Mouse (Mus musculus): ENCODE measurements at regions not wholly inside any gene's neighbourhood (a gene's known extent, or its start where the extent isn't known, plus 50 kb on each side); places are given as distances from the start of the nearest gene placed in this dataset.
A peak's percentile ranks its signal among the peaks of the same experiment; 100 is the strongest.
"Not testable (repeated sequence)": the region's sequence is repeated elsewhere in the genome, so short reads cannot be mapped to it uniquely, and the experiment has no call there.

DNA sequence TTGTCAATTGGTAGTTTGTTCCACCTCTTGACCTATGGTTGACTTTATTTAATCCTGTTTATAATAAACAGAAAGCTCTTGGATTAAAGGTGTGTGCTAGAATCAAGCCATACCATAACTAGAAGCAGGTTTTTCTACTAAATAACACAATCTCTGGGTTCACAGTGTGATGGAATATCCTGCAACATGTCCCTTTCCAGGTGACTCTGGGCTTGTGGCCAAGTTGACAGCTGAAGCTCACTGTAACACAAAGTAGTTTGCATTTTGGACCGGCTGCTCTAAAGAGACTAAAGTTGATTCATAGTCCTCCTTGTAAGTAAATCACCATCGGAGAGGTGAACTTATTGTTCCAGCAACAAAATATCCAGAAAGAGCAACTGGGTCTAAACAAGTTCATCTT, 149.3 kb upstream of the Kctd3 start:
- no peaks in the 10 kb centered on the region for H3K36me3 ChIP-seq
- H3K27ac ChIP-seq, result no peak overlapping the region
- H3K4me3 ChIP-seq (replicated peaks), result no peak overlapping the region
- H3K27me3 ChIP-seq (replicated peaks), result no peaks in the 10 kb centered on the region
- 58% methylated on average over 2 of the region's 2 CpGs for WGBS
- no peaks in the 10 kb centered on the region for H3K4me1 ChIP-seq
- ATAC-seq (ENCODE audit: insufficient read depth, low FRiP score, low read depth), result no peak
- no peak overlapping the region for H3K4me2 ChIP-seq
- H3K9me3 ChIP-seq, result no peaks in the 10 kb centered on the region
- no peak overlapping the region for H3K9ac ChIP-seq

DNA sequence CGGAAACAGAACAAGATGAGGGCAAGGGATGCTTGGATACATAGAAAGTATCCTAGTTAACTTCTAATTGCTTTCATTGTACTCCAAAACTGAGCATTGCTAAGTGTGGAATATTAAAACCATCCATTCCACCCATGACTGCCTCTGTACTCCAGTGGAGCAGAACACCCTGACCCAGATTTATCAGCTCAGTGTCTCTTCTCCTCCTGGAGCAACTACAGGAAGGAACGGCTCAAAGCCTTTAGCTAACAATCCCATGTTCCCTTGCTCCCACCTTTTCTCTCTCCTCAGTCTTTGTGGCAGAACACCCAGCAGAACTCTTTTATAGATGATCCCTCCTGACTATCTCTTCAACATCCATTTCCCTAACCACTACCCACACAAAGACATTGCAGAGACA, 146.7 kb upstream of the Kctd3 start:
- Histone ChIP-seq H3K4me1 (no peaks in the 10 kb centered on the region), H3K27ac (no peak overlapping the region), H3K4me2 (no peak overlapping the region), H3K36me3 (no peaks in the 10 kb centered on the region), H3K27me3 (replicated peaks) (no peaks in the 10 kb centered on the region), H3K4me3 (replicated peaks) (no peak overlapping the region), H3K9me3 (no peaks in the 10 kb centered on the region), H3K9ac (no peak overlapping the region)
- WGBS, result 81% methylated on average over 2 of the region's 2 CpGs
- no peak for ATAC-seq (ENCODE audit: insufficient read depth, low FRiP score, low read depth)

DNA sequence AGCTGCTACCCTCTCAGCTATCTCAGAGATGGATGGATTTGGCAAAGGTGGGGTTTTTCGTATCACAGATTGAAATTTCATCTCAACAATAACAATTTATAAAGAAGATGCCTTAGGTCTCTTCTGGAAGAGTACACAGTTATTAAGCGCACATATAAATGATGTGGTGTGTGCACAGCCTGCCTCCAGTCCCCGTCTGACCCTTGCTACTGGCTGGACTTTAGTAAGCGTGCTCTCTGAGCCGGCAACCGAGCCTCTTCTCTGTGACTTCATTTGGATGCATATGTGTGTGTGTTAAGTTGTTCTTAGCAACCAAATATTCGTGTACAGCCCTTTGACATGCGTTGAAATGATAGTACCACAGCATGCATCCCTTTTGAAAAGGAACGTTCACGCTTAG, 145.5 kb upstream of the Kctd3 start:
- no peak overlapping the region for H3K27ac ChIP-seq
- no peak overlapping the region for H3K4me2 ChIP-seq
- ATAC-seq (ENCODE audit: insufficient read depth, low FRiP score, low read depth), result no peak
- no peak overlapping the region for H3K4me3 ChIP-seq (replicated peaks)
- H3K9ac ChIP-seq, result no peak overlapping the region
- no peaks in the 10 kb centered on the region for H3K27me3 ChIP-seq (replicated peaks)
- no peaks in the 10 kb centered on the region for H3K4me1 ChIP-seq
- no peaks in the 10 kb centered on the region for H3K36me3 ChIP-seq
- H3K9me3 ChIP-seq, result no peaks in the 10 kb centered on the region
- 80% methylated on average over 10 of the region's 10 CpGs for WGBS

DNA sequence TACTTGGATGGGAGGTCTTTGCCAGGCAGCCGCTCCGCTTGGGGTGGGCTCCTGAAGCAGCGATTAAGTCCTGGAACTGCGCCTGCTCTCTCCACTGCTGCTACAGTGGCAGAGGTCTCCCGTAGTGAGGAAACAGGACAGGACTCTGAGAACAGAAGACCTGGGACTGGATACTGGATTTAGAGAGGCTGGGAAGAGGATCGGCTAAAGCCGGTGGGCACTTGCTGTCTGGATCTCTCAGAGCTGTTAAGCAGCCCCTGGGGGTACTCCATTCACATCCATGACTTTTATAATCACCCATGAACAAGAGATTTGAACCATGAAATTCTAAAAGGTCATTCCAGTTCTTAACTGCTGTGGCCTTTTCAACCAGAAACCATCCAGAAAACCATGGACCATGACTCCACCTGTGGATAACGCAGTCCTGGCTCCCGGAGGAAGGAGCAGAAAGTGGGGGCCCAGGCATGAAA, 135.4 kb upstream of the Kctd3 start:
- no peaks in the 10 kb centered on the region for H3K9me3 ChIP-seq
- H3K4me3 ChIP-seq (replicated peaks), result no peak overlapping the region
- H3K27ac ChIP-seq, result no peak overlapping the region
- ATAC-seq (ENCODE audit: insufficient read depth, low FRiP score, low read depth), result no peak
- no peaks in the 10 kb centered on the region for H3K4me1 ChIP-seq
- no peaks in the 10 kb centered on the region for H3K36me3 ChIP-seq
- no peak overlapping the region for H3K4me2 ChIP-seq
- WGBS, result 75% methylated on average over 9 of the region's 9 CpGs
- H3K27me3 ChIP-seq (replicated peaks), result no peaks in the 10 kb centered on the region
- no peak overlapping the region for H3K9ac ChIP-seq

DNA sequence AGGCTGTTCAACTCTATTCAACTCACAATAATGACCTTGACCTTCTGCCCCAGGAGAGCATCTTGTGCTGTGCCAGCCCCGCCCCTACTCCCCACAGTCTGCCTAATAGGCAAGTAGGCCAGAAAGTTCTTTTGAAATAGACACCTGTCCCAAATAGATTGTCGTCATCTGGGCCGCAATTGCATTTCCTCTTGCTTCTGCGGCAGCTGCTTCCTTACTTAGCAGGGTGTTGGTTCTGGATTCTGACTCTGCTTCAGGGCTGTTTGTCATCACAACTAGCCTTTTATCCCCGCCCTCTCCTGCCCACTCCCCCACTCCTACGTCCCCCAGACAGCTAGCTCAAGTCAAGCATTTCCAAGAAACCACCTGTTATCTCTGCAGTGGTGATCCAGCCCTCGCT, 134.9 kb upstream of the Kctd3 start:
- ATAC-seq (ENCODE audit: insufficient read depth, low FRiP score, low read depth), result no peak
- WGBS, result 64% methylated on average over 7 of the region's 7 CpGs

DNA sequence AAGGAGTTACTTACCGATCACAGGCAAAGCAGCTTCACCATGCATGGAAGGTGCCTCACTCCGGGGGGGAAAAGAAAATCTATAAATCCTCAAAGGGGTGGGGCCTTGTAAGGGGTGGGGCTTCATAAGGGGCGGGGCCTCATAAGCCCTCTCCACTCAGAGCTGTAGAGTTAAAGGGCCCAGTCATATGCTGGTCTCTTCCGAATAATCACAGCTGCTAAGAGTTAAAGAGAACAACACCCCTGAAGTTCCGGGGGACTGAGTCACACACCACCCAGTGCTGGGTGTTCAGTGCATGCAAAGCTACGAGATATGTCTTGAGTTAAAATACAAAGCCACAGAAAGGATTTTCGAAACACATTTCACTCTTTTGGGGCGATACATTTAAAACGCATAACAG, 134.1 kb upstream of the Kctd3 start:
- Histone ChIP-seq H3K9ac (no peak overlapping the region), H3K4me1 (no peaks in the 10 kb centered on the region), H3K27ac (no peak overlapping the region), H3K27me3 (replicated peaks) (no peaks in the 10 kb centered on the region), H3K36me3 (no peaks in the 10 kb centered on the region), H3K4me3 (replicated peaks) (no peak overlapping the region), H3K9me3 (no peaks in the 10 kb centered on the region), H3K4me2 (no peak overlapping the region)
- no peak for ATAC-seq (ENCODE audit: insufficient read depth, low FRiP score, low read depth)
- WGBS, result 85% methylated on average over 9 of the region's 9 CpGs

More for the DNA sequence above, 134.9 kb upstream of the Kctd3 start:
- no peak overlapping the region for H3K4me2 ChIP-seq
- no peak overlapping the region for H3K9ac ChIP-seq
- H3K4me3 ChIP-seq (replicated peaks), result no peak overlapping the region
- H3K27ac ChIP-seq, result no peak overlapping the region
- no peaks in the 10 kb centered on the region for H3K27me3 ChIP-seq (replicated peaks)
- no peaks in the 10 kb centered on the region for H3K9me3 ChIP-seq
- H3K4me1 ChIP-seq, result no peaks in the 10 kb centered on the region
- no peaks in the 10 kb centered on the region for H3K36me3 ChIP-seq

DNA sequence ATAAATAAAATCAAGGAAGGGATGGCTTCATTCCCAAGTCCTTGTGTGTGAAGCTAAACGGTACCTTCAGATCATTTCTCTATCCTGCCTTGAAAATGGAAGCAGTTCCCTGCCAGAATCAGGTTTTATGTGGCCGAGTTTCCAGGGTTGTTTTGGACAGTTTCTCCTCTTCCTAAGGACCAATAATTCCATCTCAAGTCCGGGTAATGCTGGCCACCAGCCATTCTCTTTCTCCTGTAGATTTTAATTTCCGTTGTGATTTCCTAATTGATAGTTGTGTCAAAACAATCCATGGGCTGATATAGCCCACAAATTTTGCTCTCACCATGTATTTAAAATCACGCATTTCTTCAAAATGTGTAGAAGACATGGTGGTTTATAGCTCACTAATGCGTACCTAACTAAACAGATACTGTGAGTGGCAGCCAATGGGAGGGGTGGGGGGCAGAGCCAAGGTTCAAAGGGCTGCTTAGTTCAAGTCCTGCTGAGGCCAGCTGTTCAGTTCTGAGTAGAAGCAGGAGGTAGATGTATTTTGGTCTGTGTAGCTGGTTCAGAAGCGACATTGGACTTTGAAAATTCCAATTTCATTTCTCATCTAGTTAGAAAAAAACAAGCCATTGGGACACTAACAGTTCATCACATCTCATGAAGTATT, 129.2 kb upstream of the Kctd3 start:
- 58% methylated on average over 7 of the region's 7 CpGs for WGBS
- no peaks in the 10 kb centered on the region for H3K27me3 ChIP-seq (replicated peaks)
- ATAC-seq (ENCODE audit: insufficient read depth, low FRiP score, low read depth), result no peak

DNA sequence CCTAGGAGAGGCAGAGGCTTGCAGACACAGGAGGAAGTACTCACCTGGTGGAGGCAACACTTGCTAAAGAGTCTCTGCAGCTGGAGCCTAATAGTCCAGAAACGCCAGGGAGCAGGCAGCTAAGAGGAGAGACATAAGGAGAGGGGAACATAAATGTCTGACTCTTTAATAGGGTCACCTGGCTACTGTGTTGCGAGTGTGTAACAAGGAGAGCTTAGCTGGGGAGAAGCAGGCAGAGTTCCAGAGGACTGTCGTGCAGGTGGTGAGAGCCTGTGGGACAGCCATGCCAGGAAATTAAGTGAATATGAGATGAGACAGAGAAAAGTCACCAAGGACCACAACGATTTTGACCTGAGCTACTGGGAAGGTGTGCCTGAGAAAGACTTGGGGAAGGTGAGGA, 128.2 kb upstream of the Kctd3 start:
- Histone ChIP-seq H3K4me2 (no peak overlapping the region), H3K4me1 (no peaks in the 10 kb centered on the region), H3K4me3 (replicated peaks) (no peak overlapping the region), H3K36me3 (no peaks in the 10 kb centered on the region), H3K9me3 (no peaks in the 10 kb centered on the region), H3K27me3 (replicated peaks) (no peaks in the 10 kb centered on the region), H3K27ac (no peak overlapping the region), H3K9ac (no peak overlapping the region)
- 81% methylated on average over 4 of the region's 4 CpGs for WGBS
- no peak for ATAC-seq (ENCODE audit: insufficient read depth, low FRiP score, low read depth)

More for the DNA sequence above, 129.2 kb upstream of the Kctd3 start:
- Histone ChIP-seq H3K27ac (no peak overlapping the region), H3K4me3 (replicated peaks) (no peak overlapping the region), H3K36me3 (no peaks in the 10 kb centered on the region), H3K4me1 (no peaks in the 10 kb centered on the region), H3K9me3 (no peaks in the 10 kb centered on the region), H3K9ac (no peak overlapping the region), H3K4me2 (no peak overlapping the region)

DNA sequence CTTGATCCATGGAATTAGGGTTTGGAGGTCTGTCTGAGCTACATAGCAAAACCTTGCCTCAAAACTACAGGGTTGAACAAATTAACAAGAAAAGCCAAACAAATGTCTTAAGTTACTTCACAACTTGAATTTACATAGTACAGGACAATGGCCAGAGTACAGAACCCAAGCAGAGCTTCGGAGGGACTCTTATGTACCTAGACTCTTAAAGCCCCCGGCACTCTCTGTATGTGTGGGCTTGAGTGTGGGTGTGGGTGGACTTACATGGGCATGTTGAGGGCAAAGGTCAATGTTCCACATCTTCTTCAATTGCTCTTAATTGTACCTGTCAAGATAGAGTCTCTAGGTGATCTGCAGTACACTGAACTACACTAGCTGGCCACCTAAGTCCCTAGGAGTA, 121.1 kb upstream of the Kctd3 start:
- H3K9me3 ChIP-seq, result no peaks in the 10 kb centered on the region
- no peak for ATAC-seq (ENCODE audit: insufficient read depth, low FRiP score, low read depth)
- no peaks in the 10 kb centered on the region for H3K36me3 ChIP-seq
- H3K4me2 ChIP-seq, result no peak overlapping the region
- no peak overlapping the region for H3K4me3 ChIP-seq (replicated peaks)
- 85% methylated on average over 2 of the region's 2 CpGs for WGBS
- H3K9ac ChIP-seq, result no peak overlapping the region
- H3K27ac ChIP-seq, result no peak overlapping the region
- no peaks in the 10 kb centered on the region for H3K4me1 ChIP-seq
- H3K27me3 ChIP-seq (replicated peaks), result no peaks in the 10 kb centered on the region

DNA sequence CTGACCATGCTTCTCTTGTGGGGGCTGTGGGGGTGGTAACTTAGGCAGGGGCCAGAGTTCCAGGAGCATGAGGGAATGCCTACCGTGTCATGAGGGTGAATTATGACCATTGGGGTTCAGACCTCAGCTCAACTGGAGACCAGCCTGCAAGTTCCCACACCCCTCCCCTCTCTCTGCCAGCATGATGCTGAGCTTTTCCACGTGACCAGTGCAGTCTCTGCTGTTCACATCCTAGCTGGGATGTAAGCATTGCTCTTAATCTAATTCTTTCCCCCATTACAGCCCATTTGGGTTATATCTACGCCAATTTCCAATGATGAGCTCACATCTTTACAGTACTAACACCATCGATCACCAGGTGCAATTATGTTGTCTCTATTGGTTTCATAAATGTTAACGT, 120.6 kb upstream of the Kctd3 start:
- not testable (repeated sequence) for H3K9me3 ChIP-seq; H3K27me3 ChIP-seq (replicated peaks); H3K4me2 ChIP-seq; H3K9ac ChIP-seq; H3K36me3 ChIP-seq; H3K4me3 ChIP-seq (replicated peaks); H3K27ac ChIP-seq; H3K4me1 ChIP-seq
- peak; percentile 39; the same call in 1 of the 2 replicates for ATAC-seq (ENCODE audit: insufficient read depth, low FRiP score, low read depth)
- 62% methylated on average over 5 of the region's 5 CpGs for WGBS

DNA sequence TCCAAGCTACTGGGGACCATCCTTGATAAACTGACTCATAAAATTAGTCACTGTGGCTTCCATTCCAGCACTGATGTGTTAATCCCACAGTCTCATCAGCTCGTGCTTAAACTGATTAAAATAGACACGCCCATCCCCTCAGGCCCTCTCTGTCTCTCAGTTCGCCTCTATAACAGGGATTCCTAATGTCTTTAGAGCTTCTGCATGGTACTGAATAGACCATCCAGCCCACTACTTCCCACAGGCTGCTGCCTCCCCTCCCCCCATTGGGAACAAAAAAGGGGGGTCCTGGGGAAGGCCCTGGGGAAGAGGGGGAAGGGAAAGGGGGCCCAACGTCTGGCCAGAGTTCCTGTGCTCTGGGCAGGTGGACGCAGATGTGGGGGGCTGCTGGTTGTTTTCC, 119.7 kb upstream of the Kctd3 start:
- 48% methylated on average over 5 of the region's 5 CpGs for WGBS
- ATAC-seq (ENCODE audit: insufficient read depth, low FRiP score, low read depth), result no peak; the same call in 1 of the 2 replicates
- Histone ChIP-seq H3K27me3 (replicated peaks) (no peaks in the 10 kb centered on the region), H3K4me3 (replicated peaks) (no peak overlapping the region), H3K27ac (no peak overlapping the region), H3K4me2 (no peak overlapping the region), H3K4me1 (no peaks in the 10 kb centered on the region), H3K9me3 (no peaks in the 10 kb centered on the region), H3K9ac (no peak overlapping the region), H3K36me3 (no peaks in the 10 kb centered on the region)

DNA sequence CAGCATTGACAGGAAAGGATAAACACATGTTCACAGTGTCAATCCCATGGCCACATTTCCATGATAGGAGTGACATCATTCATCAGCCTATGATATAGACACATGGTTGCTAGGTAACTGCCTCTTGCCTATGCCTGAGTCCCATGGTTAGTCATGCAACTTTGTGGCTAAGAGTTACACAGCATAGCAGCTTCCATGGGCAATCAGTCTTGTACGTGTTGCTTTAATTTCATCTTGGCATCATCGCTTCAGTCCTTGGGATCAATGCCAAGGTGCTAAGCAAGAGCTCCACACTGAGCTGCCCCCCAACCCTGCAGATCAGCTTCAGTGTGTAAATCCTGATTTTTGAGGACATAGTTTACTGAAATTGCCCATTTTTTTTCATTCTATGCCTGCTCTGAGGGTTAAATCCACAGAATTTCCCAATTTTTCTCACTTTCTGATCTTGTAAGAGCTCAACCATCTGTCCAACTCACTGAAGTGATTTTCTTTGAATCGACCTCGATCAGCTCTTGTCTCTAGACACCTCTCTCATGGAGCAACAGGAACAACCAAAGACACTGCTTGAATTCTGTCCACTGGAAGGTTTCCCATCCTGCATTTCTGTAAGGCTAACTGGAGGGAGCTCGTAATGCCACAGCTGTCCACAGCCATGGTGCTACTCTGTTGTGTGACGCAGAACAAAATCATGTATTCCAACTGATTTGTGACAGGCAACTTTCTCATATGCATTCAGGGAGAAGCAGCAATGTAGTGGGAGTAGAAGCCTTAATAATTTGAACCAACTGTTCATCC, 112.5 kb upstream of the Kctd3 start:
- Histone ChIP-seq H3K4me1 (no peaks in the 10 kb centered on the region), H3K4me2 (no peak overlapping the region), H3K27ac (no peak overlapping the region), H3K27me3 (replicated peaks) (no peaks in the 10 kb centered on the region), H3K4me3 (replicated peaks) (no peak overlapping the region), H3K9ac (no peak overlapping the region), H3K9me3 (no peaks in the 10 kb centered on the region), H3K36me3 (no peaks in the 10 kb centered on the region)
- WGBS, result 81% methylated on average over 6 of the region's 6 CpGs
- no peak for ATAC-seq (ENCODE audit: insufficient read depth, low FRiP score, low read depth)

Measured in stomach, embryonic 15.5 days (tissue).